Mouse (Mus musculus): ENCODE results near the gene Ubxn2a.

DNA sequence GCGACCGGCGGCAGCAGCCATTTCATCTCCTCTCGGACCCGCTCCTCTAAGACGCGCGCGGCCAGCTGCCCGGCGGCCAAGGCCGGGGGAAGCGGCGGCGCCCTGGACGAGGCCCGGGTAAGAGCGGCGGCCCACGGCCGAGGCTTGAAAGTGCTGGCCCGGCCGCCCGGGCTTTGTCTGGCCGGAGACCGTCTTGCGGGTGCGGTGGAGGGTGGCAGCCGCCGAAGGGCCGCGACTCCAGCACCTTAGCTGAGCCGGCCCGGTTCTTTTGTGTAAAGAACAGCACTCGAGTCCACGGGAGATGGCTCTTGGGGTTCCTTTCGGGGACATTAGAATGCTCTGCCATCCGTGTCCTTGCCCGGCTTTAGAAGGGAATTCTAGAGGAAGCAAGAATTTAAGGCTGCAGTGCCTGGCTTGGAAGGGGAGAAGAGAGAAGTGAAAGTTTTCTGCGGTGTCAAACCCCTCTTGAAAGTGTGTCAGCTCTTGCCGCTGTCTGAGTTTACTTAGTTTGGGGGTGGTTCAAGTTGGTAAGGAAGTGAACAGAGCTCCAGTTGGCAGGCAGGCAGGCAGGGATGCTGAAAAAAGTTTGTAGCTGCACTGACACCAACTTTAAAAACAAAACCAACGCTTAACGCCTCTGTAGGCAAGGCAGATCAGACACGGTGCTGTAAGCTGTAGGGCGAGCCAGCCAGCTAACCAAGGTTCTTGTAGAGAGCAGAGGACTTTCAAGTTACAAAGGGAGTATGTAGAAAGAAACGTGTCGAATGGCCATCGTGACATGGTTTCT, 10.5 kb upstream of the Ubxn2a start:
- TF ChIP-seq CTCF (IDR thresholded peaks at IDR 0.05; ENCODE audit: insufficient read depth, low read length) (no peak), POLR2A (IDR thresholded peaks at IDR 0.05; ENCODE audit: borderline replicate concordance, extremely low read depth, low read depth, low read length) (no peak)
